Mouse (Mus musculus) embryonic facial prominence, embryonic 11.5 days (tissue): ENCODE data around the gene Gjd3. TPM values are rescaled to one million over a fixed set of nuclear protein-coding genes. Genes with fewer than 3 reads are reported as not detected.
"Not testable (repeated sequence)": the region's sequence is repeated elsewhere in the genome, so short reads cannot be mapped to it uniquely, and the experiment has no call there.

Experiments used
- ATAC-seq: fragments of 200-750 bp; cut with Nextera tagmentation; replicated peaks from 2 replicates; pipeline ENCODE4 v1.8.0; 2017; ENCODE audit warnings: low read depth; ENCODE audit not compliant: insufficient number of reproducible peaks, low FRiP score, low TSS enrichment
- DNase-seq: peaks from one replicate; pipeline ENCODE4 v3.0.0-alpha.2; 2015; ENCODE audit warnings: low spot score
- H3K27ac ChIP-seq: fragments of 300-500 bp; sonication (generic); replicated peaks from 2 replicates; pipeline ENCODE4 v1.5.1; 2014; ENCODE audit warnings: mild to moderate bottlenecking, low read depth, low read length, control low read depth
- H3K27me3 ChIP-seq: fragments of 300-500 bp; sonication (generic); 2 replicates; pipeline ENCODE4 v1.6.1; 2014; ENCODE audit warnings: mild to moderate bottlenecking, low read length, moderate library complexity, mixed read lengths; ENCODE audit not compliant: control insufficient read depth, insufficient read depth
- H3K36me3 ChIP-seq: fragments of 300-500 bp; sonication (generic); replicated peaks from 2 replicates; pipeline ENCODE4 v1.6.1; 2014; ENCODE audit warnings: low read depth, mild to moderate bottlenecking, low read length, moderate library complexity, mixed read lengths; ENCODE audit not compliant: control insufficient read depth, insufficient read depth
- H3K4me1 ChIP-seq: fragments of 300-500 bp; sonication (generic); 2 replicates; pipeline ENCODE4 v1.6.1; 2014; ENCODE audit warnings: low read length, mixed read lengths; ENCODE audit not compliant: control insufficient read depth, insufficient read depth
- H3K4me2 ChIP-seq: fragments of 300-500 bp; sonication (generic); 2 replicates; pipeline ENCODE4 v1.6.1; 2014; ENCODE audit warnings: low read depth, mild to moderate bottlenecking, control low read depth, low read length, moderate library complexity
- H3K4me3 ChIP-seq: fragments of 300-500 bp; sonication (generic); 2 replicates; pipeline ENCODE4 v1.5.1; 2014; ENCODE audit warnings: low read depth, low read length, control low read depth
- H3K9ac ChIP-seq: fragments of 300-500 bp; sonication (generic); replicated peaks from 2 replicates; pipeline ENCODE4 v1.6.1; 2014; ENCODE audit warnings: mild to moderate bottlenecking, control low read depth, low read length
- H3K9me3 ChIP-seq: fragments of 300-500 bp; sonication (generic); replicated peaks from 2 replicates; pipeline ENCODE4 v1.6.1; 2016; ENCODE audit warnings: mild to moderate bottlenecking, low read length, inconsistent platforms, mixed read lengths; ENCODE audit not compliant: control insufficient read depth
- WGBS: fragments of 180-500 bp; shearing (Covaris S2); extraction: QIAGEN DNeasy Blood & Tissue Kit; methylation state at CpG from one replicate; pipeline ENCODE4 v1.1.7; 2014; 5-methylcytosine and 5-hydroxymethylcytosine counted together
- polyA plus RNA-seq: library from polyadenylated mRNA; unstranded; fragments of >200 nt; fragmentation: Nextera tagmentation; extraction: Ambion mirVana; gene quantifications from 2 replicates; pipeline ENCODE4 v1.2.1, GENCODE M21; 2014

The Gjd3 gene
- polyA plus RNA-seq, 1 experiment from 2014 or later = 0.25 TPM

DNA sequence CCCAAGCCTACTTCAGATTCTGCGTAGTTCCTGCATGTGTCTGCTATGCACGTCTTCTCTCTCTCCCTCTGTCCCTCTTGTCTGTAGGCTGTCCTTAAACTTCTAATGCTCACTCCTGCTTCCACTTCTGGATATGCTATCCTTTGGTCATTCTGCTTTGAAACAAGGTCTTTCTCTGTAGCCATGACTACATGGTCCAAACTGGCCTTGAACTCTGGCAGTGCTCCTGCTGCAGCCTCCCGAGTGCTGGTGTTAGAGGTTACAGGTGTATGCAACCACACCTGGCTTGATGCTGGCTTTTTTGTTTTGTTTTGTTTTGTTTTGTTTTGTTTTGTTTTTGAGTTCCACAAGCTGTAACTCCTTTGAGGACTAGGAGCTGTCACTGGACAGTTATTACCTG lies 48.4 kb downstream of the Gjd3 start:
- H3K27me3 ChIP-seq = no peaks in the 10 kb centered on the region
- ATAC-seq (no peak), DNase-seq (no peak)
- no peak overlapping the region for H3K9ac ChIP-seq
- H3K4me1 ChIP-seq = peaks cover 44% of the 10 kb centered on the region
- 91% methylated on average over 3 of the region's 3 CpGs for WGBS
- no peaks in the 10 kb centered on the region for H3K36me3 ChIP-seq
- H3K27ac ChIP-seq = no peak overlapping the region
- no peaks in the 10 kb centered on the region for H3K9me3 ChIP-seq
- H3K4me3 ChIP-seq = no peak overlapping the region
- no peak overlapping the region for H3K4me2 ChIP-seq

GRCm38 (mm10) chr11:98933847-98934246 lies 49.0 kb downstream of the Gjd3 start:
- 84% methylated on average over 2 of the region's 2 CpGs for WGBS
- not testable (repeated sequence) for ATAC-seq, H3K4me2 ChIP-seq, H3K27ac ChIP-seq, H3K4me3 ChIP-seq, DNase-seq, H3K27me3 ChIP-seq, H3K36me3 ChIP-seq, H3K9me3 ChIP-seq, H3K9ac ChIP-seq
- peaks cover 43% of the 10 kb centered on the region for H3K4me1 ChIP-seq

GRCm38 (mm10) chr11:98933151-98933550 lies 49.7 kb downstream of the Gjd3 start:
- 47% methylated on average over 9 of the region's 9 CpGs for WGBS
- Histone ChIP-seq H3K27ac (peak overlapping the region; percentile 41; the same call in 1 of the 2 replicates), H3K36me3 (no peaks in the 10 kb centered on the region), H3K4me3 (no peak overlapping the region), H3K4me1 (peaks cover 48% of the 10 kb centered on the region), H3K9me3 (no peaks in the 10 kb centered on the region), H3K27me3 (no peaks in the 10 kb centered on the region), H3K9ac (peak overlapping the region; percentile 41), H3K4me2 (peak overlapping the region; percentile 23)
- no peak for ATAC-seq
- DNase-seq = no peak

- 19% methylated on average over 19 of the region's 19 CpGs for WGBS
- peak; percentile 65 for DNase-seq
Observed at GRCm38 (mm10) chr11:98932293-98933091, 50.3 kb downstream of the Gjd3 start.

More at GRCm38 (mm10) chr11:98932293-98933091, 50.3 kb downstream of the Gjd3 start:
- Histone ChIP-seq H3K4me2 (peak overlapping the region; percentile 3), H3K4me3 (no peak overlapping the region), H3K9ac (peak overlapping the region; percentile 41), H3K36me3 (no peaks in the 10 kb centered on the region), H3K9me3 (no peaks in the 10 kb centered on the region), H3K27me3 (no peaks in the 10 kb centered on the region), H3K4me1 (peaks cover 49% of the 10 kb centered on the region), H3K27ac (peak overlapping the region; percentile 41; the same call in 1 of the 2 replicates)
- 0 out of 2 replicates have a peak, but pooled peaks have one; percentile 15 for ATAC-seq

Other genes starting within 250 kb of the Gjd3 start
- 19.7 and 20.3 TPM in 2 replicates for gene Thra, start 242.4 kb downstream of the Gjd3 start, polyA plus RNA-seq
- 0.69 and 1.2 TPM in 2 replicates for gene Nr1d1, start 207.7 kb downstream of the Gjd3 start, polyA plus RNA-seq
- gene Msl1, start 187.5 kb downstream of the Gjd3 start, polyA plus RNA-seq = 20.2 and 22.0 TPM in 2 replicates
- 41.9 and 44.3 TPM in 2 replicates for gene Casc3, start 178.1 kb downstream of the Gjd3 start, polyA plus RNA-seq
- 1.1 TPM in 2 replicates for gene Rapgefl1, start 146.2 kb downstream of the Gjd3 start, polyA plus RNA-seq
- 4.4 and 4.6 TPM in 2 replicates for gene Wipf2, start 119.4 kb downstream of the Gjd3 start, polyA plus RNA-seq
- 55.4 and 57.1 TPM in 2 replicates for gene Cdc6, start 75.2 kb downstream of the Gjd3 start, polyA plus RNA-seq
- 32.7 and 40.2 TPM in 2 replicates for gene Rara, start 55.2 kb downstream of the Gjd3 start, polyA plus RNA-seq
- gene Top2a, start 41.2 kb upstream of the Gjd3 start, polyA plus RNA-seq = 397 and 439 TPM in 2 replicates
- 477 and 548 TPM in 2 replicates for gene Igfbp4, start 58.2 kb upstream of the Gjd3 start, polyA plus RNA-seq
- 0.22 and 0.86 TPM in 2 replicates for gene Tns4, start 106.3 kb upstream of the Gjd3 start, polyA plus RNA-seq
- 0.31 and 0.60 TPM in 2 replicates for gene Ccr7, start 172.1 kb upstream of the Gjd3 start, polyA plus RNA-seq
- gene Smarce1, start 248.0 kb upstream of the Gjd3 start, polyA plus RNA-seq = 223 and 226 TPM in 2 replicates